Mouse (Mus musculus): Measurements from ENCODE around the gene Cd300a.

DNA sequence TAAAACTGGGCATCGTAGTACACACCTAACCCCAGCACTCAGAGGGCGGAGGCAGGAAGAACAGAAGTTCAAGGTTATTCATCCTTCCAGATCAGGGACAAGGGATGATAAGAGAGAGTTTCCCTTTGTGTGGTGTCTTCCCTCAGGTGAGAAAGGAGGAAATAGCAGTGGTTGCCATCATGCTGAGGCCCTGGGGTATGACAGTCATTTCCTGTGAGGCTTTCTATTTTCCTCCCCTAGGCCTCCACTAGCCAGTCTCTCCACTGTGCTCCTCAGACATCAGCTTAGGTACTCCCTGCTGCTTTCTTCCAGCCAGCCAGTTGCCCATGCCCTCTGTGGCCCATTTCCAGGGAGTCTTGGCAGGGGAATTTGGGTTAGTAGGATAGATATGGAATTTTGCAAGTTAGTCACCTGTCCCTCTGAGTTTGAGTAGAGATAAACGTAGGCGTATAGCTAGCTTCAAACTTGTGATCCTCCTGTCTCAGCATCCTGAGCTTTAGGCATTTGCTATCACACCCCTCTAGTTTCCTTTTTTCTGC, 6.5 kb upstream of the Cd300a start:
- no peak for TF ChIP-seq CTCF (IDR thresholded peaks at IDR 0.05 in 2 of 3, conservative IDR thresholded peaks at IDR 0.05 in 1 of 3; ENCODE audit: control insufficient read depth in 1 of 3, insufficient read depth in 1 of 3, low read depth in 2 of 3, low read length in 3 of 3, poor library complexity in 1 of 3, severe bottlenecking in 1 of 3)
- TF ChIP-seq NRF1 (IDR thresholded peaks at IDR 0.05; ENCODE audit: insufficient read depth, low read depth, low read length, poor library complexity, severe bottlenecking): no peak
- no peak for TF ChIP-seq MXI1 (IDR thresholded peaks at IDR 0.05; ENCODE audit: low read depth, low read length)
- TF ChIP-seq MAX (IDR thresholded peaks at IDR 0.05; ENCODE audit: low read length): no peak
- TF ChIP-seq MAZ (IDR thresholded peaks at IDR 0.05; ENCODE audit: low read depth, low read length): no peak
- TF ChIP-seq E2F4 (IDR thresholded peaks at IDR 0.05; ENCODE audit: borderline replicate concordance, low read depth, low read length): no peak
- no peak for TF ChIP-seq USF1 (IDR thresholded peaks at IDR 0.05; ENCODE audit: low read depth, low read length)
- TF ChIP-seq TCF12 (IDR thresholded peaks at IDR 0.05; ENCODE audit: low read depth, low read length): no peak
- TF ChIP-seq RAD21 (IDR thresholded peaks at IDR 0.05; ENCODE audit: low read depth, low read length): no peak
- no peak for TF ChIP-seq POLR2A (IDR thresholded peaks at IDR 0.05; ENCODE audit: control insufficient read depth in 1 of 2, insufficient read depth in 1 of 2, low read depth in 1 of 2, low read length in 2 of 2, poor library complexity in 1 of 2)
